Mouse (Mus musculus) midbrain, embryonic 14.5 days (tissue): Measurements from ENCODE around the gene Hsf4. TPM values are rescaled to one million over a fixed set of nuclear protein-coding genes. Genes with fewer than 3 reads are reported as not detected.

Source experiments
- ATAC-seq: fragments of 200-750 bp; cut with Nextera tagmentation; 2 replicates; pipeline ENCODE4 v1.8.0; 2017; ENCODE audit warnings: moderate number of reproducible peaks, moderate library complexity; ENCODE audit not compliant: low FRiP score, low TSS enrichment
- DNase-seq: peaks from one replicate; pipeline ENCODE4 v3.0.0-alpha.2; 2015
- H3K27ac ChIP-seq: fragments of 300-500 bp; sonication (generic); replicated peaks from 2 replicates; pipeline ENCODE4 v1.5.1; 2014; ENCODE audit warnings: mild to moderate bottlenecking, low read depth, low read length, moderate library complexity
- H3K27me3 ChIP-seq: fragments of 300-500 bp; sonication (generic); 2 replicates; pipeline ENCODE4 v1.6.1; 2014; ENCODE audit warnings: low read length, control low read depth, mixed read lengths; ENCODE audit not compliant: control insufficient read depth, insufficient read depth
- H3K36me3 ChIP-seq: fragments of 300-500 bp; sonication (generic); 2 replicates; pipeline ENCODE4 v1.6.1; 2014; ENCODE audit warnings: low read length, control low read depth; ENCODE audit not compliant: control insufficient read depth, insufficient read depth
- H3K4me1 ChIP-seq: fragments of 300-500 bp; sonication (generic); 2 replicates; pipeline ENCODE4 v1.6.1; 2014; ENCODE audit warnings: mild to moderate bottlenecking, antibody characterized with exemption, low read length, control low read depth; ENCODE audit not compliant: control insufficient read depth, insufficient read depth
- H3K4me2 ChIP-seq: fragments of 300-500 bp; sonication (generic); 2 replicates; pipeline ENCODE4 v1.6.1; 2014; ENCODE audit warnings: mild to moderate bottlenecking, low read length, moderate library complexity
- H3K4me3 ChIP-seq: fragments of 300-500 bp; sonication (generic); replicated peaks from 2 replicates; pipeline ENCODE4 v1.5.1; 2014; ENCODE audit warnings: low read depth, low read length
- H3K9ac ChIP-seq: fragments of 300-500 bp; sonication (generic); replicated peaks from 2 replicates; pipeline ENCODE4 v1.6.1; 2014; ENCODE audit warnings: mild to moderate bottlenecking, low read length, moderate library complexity
- H3K9me3 ChIP-seq: fragments of 300-500 bp; sonication (generic); 2 replicates; pipeline ENCODE4 v1.6.1; 2016; ENCODE audit warnings: low read length, control low read depth, mixed read lengths; ENCODE audit not compliant: control insufficient read depth
- WGBS: fragments of 180-500 bp; shearing (Covaris S2); extraction: QIAGEN DNeasy Blood & Tissue Kit; methylation state at CpG from one replicate; pipeline ENCODE4 v1.1.7; 2014; 5-methylcytosine and 5-hydroxymethylcytosine counted together
- polyA plus RNA-seq: library from polyadenylated mRNA; unstranded; fragments of >200 nt; fragmentation: Nextera tagmentation; extraction: Ambion mirVana; gene quantifications from 2 replicates; pipeline ENCODE4 v1.2.1, GENCODE M21; 2014

Hsf4 gene
- polyA plus RNA-seq, 1 experiment from 2014 or later: 0.14 TPM

GRCm38 (mm10) chr8:105265128-105265527 is 4.5 kb upstream of the Hsf4 start:
- no peak overlapping the region for H3K9ac ChIP-seq
- ATAC-seq (no peak), DNase-seq (no peak)
- peak overlapping the region; percentile 84; the same call in 1 of the 2 replicates for H3K4me2 ChIP-seq
- peaks cover 14% of the 10 kb centered on the region for H3K4me1 ChIP-seq
- peak overlapping the region; percentile 52; the same call in 1 of the 2 replicates for H3K4me3 ChIP-seq
- no peaks in the 10 kb centered on the region for H3K36me3 ChIP-seq
- H3K27me3 ChIP-seq: peaks cover 97% of the 10 kb centered on the region
- no peaks in the 10 kb centered on the region for H3K9me3 ChIP-seq
- WGBS: 18% methylated on average over 10 of the region's 10 CpGs
- H3K27ac ChIP-seq: no peak overlapping the region

GRCm38 (mm10) chr8:105266775-105267174 is 2.8 kb upstream of the Hsf4 start:
- Histone ChIP-seq H3K27me3 (peaks cover 97% of the 10 kb centered on the region), H3K36me3 (no peaks in the 10 kb centered on the region), H3K9ac (no peak overlapping the region), H3K4me2 (no peak overlapping the region), H3K9me3 (no peaks in the 10 kb centered on the region), H3K27ac (no peak overlapping the region), H3K4me3 (no peak overlapping the region), H3K4me1 (peaks cover 14% of the 10 kb centered on the region)
- DNase-seq: no peak
- ATAC-seq: no peak
- 5% methylated on average over 13 of the region's 13 CpGs for WGBS

GRCm38 (mm10) chr8:105268342-105269074 is 1.1 kb upstream of the Hsf4 start:
- under 1% methylated on average over 65 of the region's 65 CpGs for WGBS
- H3K27me3 ChIP-seq: peaks cover 99% of the 10 kb centered on the region
- peak overlapping the region; percentile 55 for H3K9ac ChIP-seq
- peak overlapping the region; percentile 78 for H3K4me2 ChIP-seq
- H3K9me3 ChIP-seq: no peaks in the 10 kb centered on the region
- DNase-seq: peak; percentile 97
- H3K4me1 ChIP-seq: peaks cover 14% of the 10 kb centered on the region
- no peaks in the 10 kb centered on the region for H3K36me3 ChIP-seq
- H3K27ac ChIP-seq: peak overlapping the region; percentile 49; the same call in 1 of the 2 replicates
- ATAC-seq: peak; percentile 84
- H3K4me3 ChIP-seq: peak overlapping the region; percentile 44

- H3K27ac ChIP-seq: 0 out of 2 replicates have a peak overlapping the region, but pooled peaks have one; percentile 49
- peak overlapping the region; percentile 55 for H3K9ac ChIP-seq
- H3K4me1 ChIP-seq: peaks cover 14% of the 10 kb centered on the region
- no peaks in the 10 kb centered on the region for H3K36me3 ChIP-seq
- H3K4me2 ChIP-seq: peak overlapping the region; percentile 78
- H3K4me3 ChIP-seq: peak overlapping the region; percentile 44
- peaks cover 99% of the 10 kb centered on the region for H3K27me3 ChIP-seq
- no peaks in the 10 kb centered on the region for H3K9me3 ChIP-seq
- under 1% methylated on average over 10 of the region's 10 CpGs for WGBS
- peak; percentile 10; the same call in 1 of the 2 replicates for ATAC-seq
- no peak for DNase-seq
These were observed 534 bp upstream of the Hsf4 start for GRCm38 (mm10) chr8:105269075-105269458.

- Histone ChIP-seq H3K4me1 (peaks cover 15% of the 10 kb centered on the region), H3K4me3 (peak overlapping the region; percentile 44; the same call in 1 of the 2 replicates), H3K4me2 (peak overlapping the region; percentile 78), H3K9me3 (no peaks in the 10 kb centered on the region), H3K9ac (no peak overlapping the region), H3K27ac (no peak overlapping the region), H3K27me3 (peaks cover 99% of the 10 kb centered on the region), H3K36me3 (no peaks in the 10 kb centered on the region)
- DNase-seq (peak; percentile 30), ATAC-seq (no peak)
- WGBS: 2% methylated on average over 39 of the region's 39 CpGs
These were observed 707 bp downstream of the Hsf4 start for GRCm38 (mm10) chr8:105270101-105270915.

GRCm38 (mm10) chr8:105270916-105271186 is 1.2 kb downstream of the Hsf4 start:
- no peak overlapping the region for H3K4me3 ChIP-seq
- no peaks in the 10 kb centered on the region for H3K9me3 ChIP-seq
- H3K27me3 ChIP-seq: peaks cover 99% of the 10 kb centered on the region
- H3K27ac ChIP-seq: no peak overlapping the region
- no peak overlapping the region for H3K9ac ChIP-seq
- H3K36me3 ChIP-seq: no peaks in the 10 kb centered on the region
- WGBS: 3% methylated on average over 11 of the region's 11 CpGs
- H3K4me1 ChIP-seq: peaks cover 20% of the 10 kb centered on the region
- no peak for DNase-seq
- peak overlapping the region; percentile 28; the same call in 1 of the 2 replicates for H3K4me2 ChIP-seq
- ATAC-seq: no peak

GRCm38 (mm10) chr8:105275387-105275786 is 5.8 kb downstream of the Hsf4 start:
- Histone ChIP-seq H3K27me3 (peaks cover 88% of the 10 kb centered on the region), H3K4me2 (peak overlapping the region; percentile 72), H3K9me3 (no peaks in the 10 kb centered on the region), H3K4me3 (no peak overlapping the region), H3K27ac (no peak overlapping the region), H3K9ac (no peak overlapping the region), H3K4me1 (peaks cover 18% of the 10 kb centered on the region; the same call in 1 of the 2 replicates), H3K36me3 (peaks cover 8% of the 10 kb centered on the region; the same call in 1 of the 2 replicates)
- DNase-seq: no peak
- no peak for ATAC-seq
- 9% methylated on average over 11 of the region's 11 CpGs for WGBS

GRCm38 (mm10) chr8:105275840-105276239 is 6.2 kb downstream of the Hsf4 start, which contains the start of gene Nol3:
Nol3 (plus strand) TSS chr8:105276140.
- Histone ChIP-seq H3K4me1 (peaks cover 18% of the 10 kb centered on the region; the same call in 1 of the 2 replicates), H3K27me3 (peaks cover 86% of the 10 kb centered on the region), H3K9me3 (no peaks in the 10 kb centered on the region), H3K4me2 (peak within 1 kb of the TSS; percentile 72), H3K9ac (peak within 1 kb of the TSS; percentile 59), H3K36me3 (peaks cover 12% of the 10 kb centered on the region; the same call in 1 of the 2 replicates), H3K27ac (no peak within 1 kb of the TSS), H3K4me3 (peak within 1 kb of the TSS; percentile 42)
- DNase-seq (no peak), ATAC-seq (no peak)
- 5% methylated on average over 10 of the region's 10 CpGs for WGBS
